Mouse (Mus musculus): ENCODE measurements around the gene Ddx42. TPM values are rescaled to one million over a fixed set of nuclear protein-coding genes. Genes with fewer than 3 reads are reported as not detected.

The Ddx42 gene
- total RNA-seq, 2 experiments from 2014 or later = 64.4 to 68.0 TPM

GRCm38 (mm10) chr11:106267871-106268270 is 51.1 kb downstream of the Ddx42 start:
- DNase-seq (ENCODE audit: low spot score in 2 of 2) = no peak

- peak; percentile 48 to 59 for DNase-seq (ENCODE audit: low spot score in 2 of 2)
Observed at GRCm38 (mm10) chr11:106268326-106269059, 51.8 kb downstream of the Ddx42 start.

- DNase-seq (ENCODE audit: low spot score in 2 of 2) = no peak
Observed at GRCm38 (mm10) chr11:106269060-106269431, 52.3 kb downstream of the Ddx42 start.

GRCm38 (mm10) chr11:106271131-106271793 is 54.5 kb downstream of the Ddx42 start:
- DNase-seq (ENCODE audit: low spot score in 2 of 2) = no peak

- no peak for DNase-seq (ENCODE audit: low spot score in 2 of 2)
Observed at GRCm38 (mm10) chr11:106271794-106272643, 55.3 kb downstream of the Ddx42 start.

- DNase-seq (ENCODE audit: low spot score in 2 of 2) = peak; percentile 97 to 99
Observed at GRCm38 (mm10) chr11:106272644-106273310, 56.1 kb downstream of the Ddx42 start, which contains the start of gene Smarcd2. TSS of gene Smarcd2 (minus strand) at chr11:106272972.

- DNase-seq (ENCODE audit: low spot score in 2 of 2) = no peak
Observed at GRCm38 (mm10) chr11:106273311-106273684, 56.6 kb downstream of the Ddx42 start.

- DNase-seq (ENCODE audit: low spot score in 2 of 2) = no peak
Observed at GRCm38 (mm10) chr11:106273811-106274210, 57.1 kb downstream of the Ddx42 start.

- DNase-seq (ENCODE audit: low spot score in 2 of 2) = no peak
Observed at GRCm38 (mm10) chr11:106274374-106274773, 57.6 kb downstream of the Ddx42 start.

GRCm38 (mm10) chr11:106274971-106275411 is 58.3 kb downstream of the Ddx42 start:
- no peak for DNase-seq (ENCODE audit: low spot score in 2 of 2)

- peak; percentile 91 to 96 for DNase-seq (ENCODE audit: low spot score in 2 of 2)
Observed at GRCm38 (mm10) chr11:106276454-106276853, 59.7 kb downstream of the Ddx42 start, which contains the start of gene Tcam1. TSS of gene Tcam1 (plus strand) at chr11:106276672.

GRCm38 (mm10) chr11:106282452-106282851 is 65.7 kb downstream of the Ddx42 start:
- no peak for DNase-seq (ENCODE audit: low spot score in 2 of 2)

GRCm38 (mm10) chr11:106283371-106283770 is 66.6 kb downstream of the Ddx42 start:
- DNase-seq (ENCODE audit: low spot score in 2 of 2) = no peak

GRCm38 (mm10) chr11:106284126-106284525 is 67.4 kb downstream of the Ddx42 start:
- DNase-seq (ENCODE audit: low spot score in 2 of 2) = no peak

- no peak for DNase-seq (ENCODE audit: low spot score in 2 of 2)
Observed at GRCm38 (mm10) chr11:106286206-106286605, 69.5 kb downstream of the Ddx42 start.

GRCm38 (mm10) chr11:106286987-106287386 is 70.3 kb downstream of the Ddx42 start:
- no peak for DNase-seq (ENCODE audit: low spot score in 2 of 2)

- DNase-seq (ENCODE audit: low spot score in 2 of 2) = no peak
Observed at GRCm38 (mm10) chr11:106289369-106289768, 72.6 kb downstream of the Ddx42 start.

- no peak for DNase-seq (ENCODE audit: low spot score in 2 of 2)
Observed at GRCm38 (mm10) chr11:106290376-106290775, 73.7 kb downstream of the Ddx42 start.

GRCm38 (mm10) chr11:106291861-106292260 is 75.1 kb downstream of the Ddx42 start:
- DNase-seq (ENCODE audit: low spot score in 2 of 2) = no peak

Data from left cerebral cortex, adult 18-20 months (tissue).